Mouse (Mus musculus) v-Abl transformed pro-B cells (cell line): Measurements from ENCODE around the gene Abcc2.

ENCODE experiments used
- in situ Hi-C, 2 experiments: fragments of 400-800 bp; cut with MboI; formaldehyde crosslinking; loops; one replicate each; pipeline ENCODE4 v1.15.1; 2025; ENCODE audit not compliant: unreplicated experiment in 2 of 2

Gene Abcc2

GRCm38 (mm10) chr19:43775433-43775832 is 6.6 kb upstream of the Abcc2 start:
- in situ Hi-C loops: no loop called here

DNA sequence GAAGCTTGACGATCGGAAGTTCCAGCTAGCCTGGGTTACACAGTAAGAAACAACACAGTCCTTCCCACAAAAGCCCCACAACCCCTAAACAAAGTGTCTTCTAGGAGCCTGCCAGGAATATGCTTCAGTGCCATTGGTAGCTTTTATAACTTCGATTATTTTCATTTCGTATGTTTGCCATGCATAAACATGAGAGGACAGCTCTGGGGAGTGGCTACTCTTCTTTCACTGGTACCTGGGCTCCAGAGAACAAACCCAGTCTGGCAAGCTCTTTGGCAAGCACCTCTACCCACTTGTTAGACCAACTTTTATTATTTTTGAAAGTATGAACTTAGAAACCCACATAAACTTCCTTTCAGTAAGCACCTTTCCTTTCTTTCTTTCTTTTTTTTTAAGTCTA is 5.4 kb upstream of the Abcc2 start:
- in situ Hi-C loops: no loop called here

DNA sequence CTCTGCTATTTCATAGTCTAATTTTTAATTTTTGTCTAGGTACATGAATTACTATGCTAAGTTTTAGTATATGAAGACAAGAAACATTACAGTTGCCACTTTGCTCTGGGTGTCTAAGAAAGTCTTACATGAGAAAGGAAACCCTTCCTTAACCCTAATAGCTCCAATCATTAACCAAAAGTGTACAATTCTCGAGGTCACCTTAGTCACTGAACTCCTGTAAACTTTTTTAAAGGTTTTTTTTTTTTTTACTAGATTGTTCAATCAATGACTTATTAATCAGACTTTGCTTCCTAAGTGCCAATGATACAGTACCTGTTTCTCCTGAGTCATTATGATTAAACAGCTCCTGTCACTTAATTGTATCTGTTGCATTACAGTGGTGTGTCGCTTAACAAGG is 4.7 kb upstream of the Abcc2 start:
- in situ Hi-C loops: no loop called here

GRCm38 (mm10) chr19:43780391-43780790 is 1.6 kb upstream of the Abcc2 start:
- in situ Hi-C loops: no loop called here

- in situ Hi-C loops: no loop called here
Measured at GRCm38 (mm10) chr19:43784761-43785160, 2.8 kb downstream of the Abcc2 start.

DNA sequence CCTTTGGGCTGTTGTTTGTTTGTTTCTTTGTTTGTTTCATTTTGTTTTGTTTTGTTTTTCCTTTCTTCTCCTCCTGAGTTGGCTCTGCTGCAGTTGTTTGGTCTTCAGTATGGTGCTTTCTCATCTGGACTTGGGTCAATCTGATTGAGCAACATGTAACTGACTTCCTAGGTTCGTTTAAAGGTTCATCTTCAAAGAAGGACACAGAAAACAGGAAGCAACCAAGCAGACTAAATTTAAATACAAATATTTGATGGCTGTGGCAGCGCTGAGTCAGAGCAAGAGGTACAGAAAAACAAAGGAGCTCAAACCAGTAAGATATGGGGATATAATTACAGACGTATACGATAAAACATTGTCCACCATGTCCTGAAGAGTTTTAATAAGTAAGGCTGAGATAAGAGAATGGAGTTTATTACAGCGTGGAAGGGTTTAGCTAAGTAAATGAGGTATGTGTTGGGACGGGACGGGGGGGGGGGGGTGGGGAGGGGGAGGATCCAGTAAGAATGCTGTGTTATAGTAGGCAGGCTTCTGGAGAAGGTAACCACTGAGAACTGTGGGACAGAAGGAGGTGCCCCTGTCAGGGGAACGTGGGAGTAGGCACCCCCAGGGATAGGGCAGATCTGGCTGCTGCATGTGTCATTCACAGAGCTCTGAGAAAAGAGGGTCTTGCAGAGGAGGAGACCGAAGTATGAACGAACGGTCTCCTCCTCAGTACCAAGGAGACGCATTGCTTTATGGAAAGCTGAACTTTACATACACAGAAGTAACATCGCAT is 4.4 kb downstream of the Abcc2 start:
- in situ Hi-C loops: no loop called here

DNA sequence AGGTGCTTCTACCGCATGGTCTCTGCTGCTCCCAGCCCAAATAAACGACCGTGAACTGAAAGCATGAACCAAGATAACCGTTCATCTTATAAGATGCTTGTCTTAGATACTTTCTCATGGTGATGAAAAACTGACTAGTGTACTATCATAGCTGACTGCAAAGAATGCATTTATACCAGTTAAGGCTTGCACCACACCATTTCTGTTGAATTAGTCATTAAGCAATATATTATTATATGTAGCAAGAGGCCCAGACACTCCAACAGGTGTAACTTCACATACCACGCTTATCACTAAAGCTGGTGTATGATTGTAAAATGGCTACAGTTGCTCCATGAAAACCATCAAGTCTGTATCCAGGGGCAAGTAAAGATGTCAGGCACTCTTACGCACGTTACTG is 7.8 kb downstream of the Abcc2 start:
- in situ Hi-C loops: no loop called here

- in situ Hi-C loops: no loop called here
Measured at GRCm38 (mm10) chr19:43792537-43792936, 10.5 kb downstream of the Abcc2 start.

GRCm38 (mm10) chr19:43793951-43794350 is 12.0 kb downstream of the Abcc2 start:
- in situ Hi-C loops: no loop called here

DNA sequence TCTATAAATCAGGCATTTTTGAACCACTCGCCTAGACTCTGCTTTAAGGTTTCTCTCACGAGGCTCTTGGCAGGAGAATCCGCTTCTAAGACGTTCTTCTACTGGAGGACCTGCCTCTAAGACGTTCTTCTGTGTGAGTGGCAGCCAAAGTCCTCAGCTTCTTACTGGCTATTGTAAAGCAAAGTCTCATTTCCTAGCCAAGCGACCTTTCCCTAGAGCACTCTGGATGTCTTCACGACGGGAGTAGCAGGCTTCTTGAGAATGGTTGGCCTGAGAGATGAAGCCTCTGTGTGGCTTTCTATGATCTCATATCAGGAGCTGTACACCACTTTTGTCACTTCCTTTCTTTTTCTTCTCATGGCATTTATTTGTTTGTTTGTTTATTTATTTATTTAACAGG is 13.5 kb downstream of the Abcc2 start:
- in situ Hi-C loops: no loop called here

DNA sequence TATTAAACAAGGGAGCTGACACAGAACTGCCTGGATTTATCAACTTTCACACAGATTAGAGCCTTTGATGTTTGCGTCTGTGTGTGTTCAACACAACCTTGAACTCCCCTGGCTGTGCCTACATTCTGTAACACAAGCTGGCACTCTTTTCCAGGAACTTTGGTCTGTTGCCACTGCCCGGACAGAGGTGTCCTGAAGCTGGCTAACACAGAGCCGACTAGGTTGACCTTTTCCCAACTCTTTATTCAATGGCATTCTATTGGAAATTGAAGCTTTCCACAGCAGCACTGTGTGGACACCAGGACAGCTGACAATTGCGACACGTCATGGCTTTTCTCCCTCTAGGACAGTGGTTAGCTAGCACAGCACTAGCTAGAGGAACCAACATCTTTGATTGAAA is 15.2 kb downstream of the Abcc2 start:
- in situ Hi-C loops: no loop called here

GRCm38 (mm10) chr19:43801427-43802051 is 19.5 kb downstream of the Abcc2 start:
- in situ Hi-C loops: no loop called here

GRCm38 (mm10) chr19:43803866-43804265 is 21.9 kb downstream of the Abcc2 start:
- in situ Hi-C loops: no loop called here

- in situ Hi-C loops: no loop called here
Measured at GRCm38 (mm10) chr19:43809331-43809730, 27.3 kb downstream of the Abcc2 start.

DNA sequence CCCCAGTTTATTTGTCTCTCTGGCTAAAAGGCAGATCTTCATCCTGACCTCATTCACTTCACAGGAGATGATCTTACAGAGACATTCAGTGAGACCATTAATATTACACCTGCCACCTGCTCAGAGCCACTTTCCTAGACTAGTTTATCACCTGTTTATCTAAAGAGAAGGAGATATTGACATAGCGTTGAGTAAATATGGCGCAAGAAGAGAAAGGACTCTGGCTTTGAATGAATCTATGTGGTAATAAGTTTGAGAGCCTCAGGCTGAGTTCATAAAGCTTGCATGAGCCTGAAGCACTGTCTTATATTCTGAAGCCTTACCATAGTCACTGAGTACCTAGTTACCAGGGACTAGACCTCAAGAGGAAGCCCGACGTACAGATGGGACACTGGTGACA is 29.4 kb downstream of the Abcc2 start:
- in situ Hi-C loops: no loop called here

DNA sequence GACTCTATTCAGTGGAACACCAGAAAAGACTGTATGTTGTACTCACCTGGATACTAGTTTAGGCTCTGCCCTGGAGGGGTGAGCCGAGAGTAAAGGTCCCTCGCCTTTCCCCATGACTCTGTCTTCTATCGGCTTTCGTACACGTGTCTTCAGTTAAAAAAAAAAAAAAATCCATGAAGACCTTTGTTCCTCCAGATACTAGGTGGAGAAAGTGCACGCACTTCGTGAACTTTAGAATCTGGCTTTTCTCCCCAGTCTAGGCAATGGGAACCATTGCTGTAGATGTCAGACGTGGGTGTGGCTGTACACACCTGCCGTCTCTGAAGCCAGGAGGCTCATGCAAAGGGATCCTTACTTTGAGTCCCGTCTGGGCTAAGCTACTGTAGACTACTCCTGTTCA is 31.3 kb downstream of the Abcc2 start:
- in situ Hi-C loops: no loop called here

GRCm38 (mm10) chr19:43815661-43816414 is 33.8 kb downstream of the Abcc2 start:
- in situ Hi-C loops: no loop called here

- in situ Hi-C loops: loop anchor here in 1 of 2 experiments (25.0 kb wide), 1 partner anchor 335 kb away; no protein-coding TSS in a partner anchor
Measured at GRCm38 (mm10) chr19:43826855-43827254, 44.9 kb downstream of the Abcc2 start.

DNA sequence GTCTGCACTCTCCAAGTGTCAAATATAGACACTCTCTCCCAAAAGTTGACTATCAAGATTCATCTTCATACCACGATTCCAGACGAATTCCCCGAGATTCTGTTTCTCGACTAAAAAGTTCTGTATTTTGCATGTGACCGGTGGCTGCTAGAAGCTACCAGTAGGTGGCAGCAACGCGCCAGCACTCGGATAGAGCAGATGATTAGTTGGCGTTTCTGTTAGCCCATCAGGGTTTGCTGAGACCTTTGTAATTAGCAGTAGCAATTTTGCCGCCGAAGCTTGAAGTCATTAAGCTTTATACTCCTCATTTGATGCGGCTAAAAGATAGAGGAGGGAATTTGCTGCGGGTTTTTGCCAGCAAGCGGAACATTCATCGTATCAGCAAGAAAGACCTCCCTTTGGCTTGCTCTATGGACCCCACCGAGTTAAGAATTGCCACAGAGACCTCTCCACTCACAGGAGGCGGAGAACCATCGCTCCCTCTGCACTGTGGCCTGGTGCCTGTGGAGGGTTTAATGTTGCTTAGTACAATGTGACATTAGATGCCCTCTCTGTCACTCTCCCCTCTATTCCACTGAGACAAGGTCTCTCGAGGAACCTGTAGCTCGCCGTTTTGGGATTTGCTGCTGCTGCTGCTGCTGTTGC is 50.6 kb downstream of the Abcc2 start:
- in situ Hi-C loops: loop anchor here (10.0 to 25.0 kb wide), 3 partner anchors 122 to 330 kb away; no protein-coding TSS in a partner anchor

GRCm38 (mm10) chr19:43843184-43843583 is 61.2 kb downstream of the Abcc2 start:
- in situ Hi-C loops: loop anchor here in 1 of 2 experiments (25.0 kb wide), 1 partner anchor 319 kb away; no protein-coding TSS in a partner anchor
